Mouse (Mus musculus): ENCODE results near the gene Dnajb13. TPM values are rescaled to one million over a fixed set of nuclear protein-coding genes. Genes with fewer than 3 reads are reported as not detected.
"Not testable (repeated sequence)": the region's sequence is repeated elsewhere in the genome, so short reads cannot be mapped to it uniquely, and the experiment has no call there.

The Dnajb13 gene
- total RNA-seq, 2 experiments from 2014 or later: 0.36 to 0.66 TPM

GRCm38 (mm10) chr7:100494415-100494831 is 20.3 kb downstream of the Dnajb13 start:
- intact Hi-C loops (cut with DNase I): no loop called here
- no peak for DNase-seq (ENCODE audit: low spot score in 2 of 2)

GRCm38 (mm10) chr7:100493484-100494414 is 21.0 kb downstream of the Dnajb13 start:
- intact Hi-C loops (cut with DNase I): no loop called here
- peak; percentile 47 to 86 for DNase-seq (ENCODE audit: low spot score in 2 of 2)

GRCm38 (mm10) chr7:100493117-100493483 is 21.7 kb downstream of the Dnajb13 start, which contains the start of gene Ucp2:
Gene Ucp2 (plus strand): TSS chr7:100493337.
- DNase-seq (ENCODE audit: low spot score in 2 of 2): peak; percentile 61 to 70
- intact Hi-C loops (cut with DNase I): no loop called here

- intact Hi-C loops (cut with DNase I): no loop called here
- no peak for DNase-seq (ENCODE audit: low spot score in 2 of 2)
Observed at GRCm38 (mm10) chr7:100492391-100493116, 22.2 kb downstream of the Dnajb13 start.

GRCm38 (mm10) chr7:100488474-100489048 is 26.2 kb downstream of the Dnajb13 start:
- peak in 1 of 2 experiments; percentile 47 for DNase-seq (ENCODE audit: low spot score in 2 of 2)
- intact Hi-C loops (cut with DNase I): no loop called here

DNA sequence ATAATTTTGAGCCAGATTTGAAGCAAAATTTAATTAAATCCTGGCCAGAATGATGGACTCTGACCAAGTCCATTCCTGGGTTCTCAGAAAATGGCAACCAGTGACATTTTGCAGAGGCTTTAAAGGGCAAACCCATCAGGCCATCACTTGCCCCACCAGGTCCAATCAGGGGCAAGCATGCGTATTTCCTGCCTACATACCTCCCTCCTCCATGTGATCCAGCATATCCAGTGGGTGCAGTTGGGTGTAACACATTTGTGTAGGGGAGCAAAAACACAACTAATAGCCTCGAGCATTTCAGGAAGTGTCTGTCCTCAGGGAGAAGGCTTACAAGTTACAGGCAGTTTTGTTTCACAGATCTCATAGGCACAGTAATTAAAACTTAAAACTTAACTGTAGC is 27.5 kb downstream of the Dnajb13 start:
- intact Hi-C loops (cut with DNase I): no loop called here

GRCm38 (mm10) chr7:100484493-100484892 is 30.3 kb downstream of the Dnajb13 start:
- intact Hi-C loops (cut with DNase I): no loop called here
- DNase-seq (ENCODE audit: low spot score in 2 of 2): no peak

More for the DNA sequence above, 27.5 kb downstream of the Dnajb13 start:
- DNase-seq (ENCODE audit: low spot score in 2 of 2): no peak

GRCm38 (mm10) chr7:100482046-100482445 is 32.7 kb downstream of the Dnajb13 start:
- intact Hi-C loops (cut with DNase I); DNase-seq (ENCODE audit: low spot score in 2 of 2): not testable (repeated sequence)

DNA sequence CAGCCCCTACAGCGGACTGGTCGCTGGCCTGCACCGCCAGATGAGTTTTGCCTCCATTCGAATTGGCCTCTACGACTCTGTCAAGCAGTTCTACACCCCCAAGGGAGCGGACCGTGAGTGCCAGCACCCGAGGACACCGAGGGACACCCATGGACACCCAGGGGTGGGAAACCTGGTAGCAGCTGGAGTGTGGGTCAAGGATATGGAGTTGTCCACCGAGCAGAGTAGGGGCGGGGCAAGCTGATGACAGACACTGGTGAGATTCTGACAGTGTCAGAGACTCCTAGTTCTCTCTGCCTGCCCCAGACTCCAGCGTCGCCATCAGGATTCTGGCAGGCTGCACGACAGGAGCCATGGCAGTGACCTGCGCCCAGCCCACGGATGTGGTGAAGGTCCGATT is 34.6 kb downstream of the Dnajb13 start:
- intact Hi-C loops (cut with DNase I): no loop called here

GRCm38 (mm10) chr7:100479823-100480164 is 35.0 kb downstream of the Dnajb13 start:
- intact Hi-C loops (cut with DNase I): no loop called here

More for the DNA sequence above, 34.6 kb downstream of the Dnajb13 start:
- no peak for DNase-seq (ENCODE audit: low spot score in 2 of 2)

DNA sequence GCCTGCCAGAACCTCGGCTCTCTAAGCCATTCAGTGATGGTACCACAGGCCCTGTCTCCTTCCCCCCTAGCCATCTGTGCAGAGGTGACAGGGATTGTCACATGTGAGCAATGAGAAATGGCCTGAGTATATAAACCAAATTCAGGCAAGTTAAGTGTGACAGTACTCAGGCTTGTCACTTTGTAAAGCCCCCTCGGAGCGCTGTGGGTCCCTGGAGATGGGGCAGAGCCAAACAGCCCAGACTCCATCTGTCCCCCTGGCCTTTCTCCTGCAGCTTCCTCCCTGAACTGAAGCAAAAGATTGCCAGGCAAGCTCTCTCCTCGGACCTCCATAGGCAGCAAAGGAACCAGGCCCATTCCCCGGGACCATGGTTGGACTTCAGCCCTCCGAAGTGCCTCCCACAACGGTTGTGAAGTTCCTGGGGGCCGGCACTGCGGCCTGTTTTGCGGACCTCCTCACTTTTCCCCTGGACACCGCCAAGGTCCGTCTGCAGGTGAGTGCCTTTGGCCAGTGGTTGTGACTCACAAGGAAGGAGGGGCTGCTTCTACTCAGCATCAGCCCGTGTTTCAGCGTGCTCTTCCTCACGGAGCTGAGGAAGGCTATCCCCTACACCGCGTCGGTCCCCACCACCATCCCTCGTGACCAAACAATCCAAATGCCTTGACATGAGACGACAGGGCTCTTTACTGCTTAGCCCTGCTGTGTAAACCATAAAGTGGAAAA is 35.5 kb downstream of the Dnajb13 start:
- no peak for DNase-seq (ENCODE audit: low spot score in 2 of 2)
- intact Hi-C loops (cut with DNase I): no loop called here

More at GRCm38 (mm10) chr7:100479823-100480164, 35.0 kb downstream of the Dnajb13 start:
- DNase-seq (ENCODE audit: low spot score in 2 of 2): no peak

- intact Hi-C loops (cut with DNase I): no loop called here
- DNase-seq (ENCODE audit: low spot score in 2 of 2): no peak
Observed at GRCm38 (mm10) chr7:100474680-100475079, 40.1 kb downstream of the Dnajb13 start.

- DNase-seq (ENCODE audit: low spot score in 2 of 2): no peak
- intact Hi-C loops (cut with DNase I): no loop called here
Observed at GRCm38 (mm10) chr7:100473846-100474454, 40.8 kb downstream of the Dnajb13 start.

DNA sequence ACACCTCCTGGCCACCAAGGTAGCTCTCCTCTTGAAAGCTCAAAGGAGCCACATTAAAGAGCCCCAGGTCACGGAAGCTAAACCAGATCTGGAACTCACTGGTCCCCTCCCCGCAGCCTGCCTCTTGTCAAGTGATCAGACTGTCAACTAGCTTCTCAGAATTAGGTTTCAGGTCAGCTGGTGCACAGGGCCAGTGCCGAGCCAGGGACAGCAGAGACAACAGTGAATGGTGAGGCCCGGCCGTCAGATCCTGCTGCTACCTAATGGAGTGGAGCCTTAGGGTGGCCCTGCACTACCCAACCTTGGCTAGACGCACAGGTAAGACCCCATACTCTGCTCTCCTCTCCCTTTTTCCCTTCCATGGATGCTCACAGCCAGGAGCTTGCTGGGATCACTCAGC is 42.0 kb downstream of the Dnajb13 start, which contains the start of gene Ucp3:
Gene Ucp3, plus strand, starts transcription at position 214 of the 400 bp plus-strand sequence.
- no peak for DNase-seq (ENCODE audit: low spot score in 2 of 2)
- intact Hi-C loops (cut with DNase I): no loop called here

DNA sequence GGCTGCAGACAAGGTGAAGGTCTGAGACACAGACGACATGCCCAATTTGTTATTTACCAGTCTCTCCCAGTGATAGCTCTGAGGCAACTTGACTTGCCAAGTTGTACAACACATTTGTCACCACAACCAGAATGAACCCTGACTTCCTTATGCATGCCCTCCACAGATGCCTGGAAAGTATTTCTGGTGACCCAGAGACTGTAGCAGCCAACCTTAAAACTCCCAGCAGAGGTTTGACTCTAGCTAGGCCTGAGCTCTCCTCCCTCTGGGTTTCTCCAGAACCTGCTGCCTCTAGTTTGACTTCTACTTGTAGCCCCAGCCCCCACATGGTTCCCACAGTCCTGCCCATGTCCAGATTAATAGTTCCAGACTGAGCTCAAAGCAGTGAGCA is 43.4 kb downstream of the Dnajb13 start:
- intact Hi-C loops (cut with DNase I): no loop called here
- no peak for DNase-seq (ENCODE audit: low spot score in 2 of 2)

DNA sequence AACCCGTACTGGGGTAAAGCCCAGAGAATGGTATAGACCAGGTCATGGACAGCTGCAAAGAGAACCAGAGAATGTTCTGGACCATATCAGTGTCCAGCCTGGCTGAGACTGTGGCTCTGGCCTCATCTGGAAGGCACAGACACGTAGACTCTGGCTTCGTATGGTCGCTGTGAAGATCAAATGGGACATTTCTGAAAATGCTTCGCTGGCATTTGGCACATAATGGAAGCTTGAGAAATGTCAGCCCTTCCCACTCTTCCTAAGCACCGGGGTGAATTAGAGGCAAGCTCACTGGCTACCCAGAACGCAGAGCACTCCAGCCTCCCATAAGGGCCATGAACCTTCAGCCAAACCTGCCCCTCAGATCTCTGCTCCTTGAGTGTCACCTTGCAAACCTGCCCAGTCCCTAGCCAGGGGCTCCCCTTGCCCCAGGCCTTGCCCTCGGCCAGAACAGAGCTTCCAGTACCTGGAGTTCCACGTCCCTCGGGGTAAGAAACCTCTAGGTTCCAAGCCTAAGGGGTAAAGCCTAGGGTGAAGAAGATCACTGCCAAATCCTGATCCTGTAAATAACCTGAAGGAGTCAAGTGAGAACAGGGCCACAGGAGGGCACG is 43.9 kb downstream of the Dnajb13 start:
- DNase-seq (ENCODE audit: low spot score in 2 of 2): no peak
- intact Hi-C loops (cut with DNase I): no loop called here

- intact Hi-C loops (cut with DNase I): no loop called here
Observed at GRCm38 (mm10) chr7:100469502-100469901, 45.3 kb downstream of the Dnajb13 start.

GRCm38 (mm10) chr7:100468761-100469160 is 46.0 kb downstream of the Dnajb13 start:
- DNase-seq (ENCODE audit: low spot score in 2 of 2): no peak
- intact Hi-C loops (cut with DNase I): no loop called here

More at GRCm38 (mm10) chr7:100469502-100469901, 45.3 kb downstream of the Dnajb13 start:
- no peak for DNase-seq (ENCODE audit: low spot score in 2 of 2)
